Mouse (Mus musculus) brown adipose tissue, adult 24 weeks (tissue): ENCODE results near the gene Tgfbrap1. TPM values are rescaled to one million over a fixed set of nuclear protein-coding genes. Genes with fewer than 3 reads are reported as not detected.
"Not testable (repeated sequence)": the region's sequence is repeated elsewhere in the genome, so short reads cannot be mapped to it uniquely, and the experiment has no call there.

Experiments
- H3K27ac ChIP-seq: fragments of 200-500 bp; replicated peaks from 2 replicates; pipeline ENCODE4 v1.5.1; 2012; ENCODE audit warnings: low read depth, mild to moderate bottlenecking, low read length
- H3K4me1 ChIP-seq: fragments of 200-500 bp; 2 replicates; pipeline ENCODE4 v1.6.1; 2012; ENCODE audit warnings: low read length, mixed read lengths; ENCODE audit not compliant: control insufficient read depth, insufficient read depth, insufficient read length
- H3K4me3 ChIP-seq: fragments of 200-500 bp; 2 replicates; pipeline ENCODE4 v1.5.1; 2012; ENCODE audit warnings: low read depth, mild to moderate bottlenecking, low read length, moderate library complexity; ENCODE audit not compliant: insufficient read depth
- polyA plus RNA-seq: library from polyadenylated mRNA; stranded (reverse); fragments of >200 nt; gene quantifications from 2 replicates; pipeline ENCODE4 v1.2.4, GENCODE M21; 2012; ENCODE audit not compliant: missing spikeins, insufficient read depth, insufficient read length

Tgfbrap1 gene
- polyA plus RNA-seq, 1 experiment = 13.0 TPM

DNA sequence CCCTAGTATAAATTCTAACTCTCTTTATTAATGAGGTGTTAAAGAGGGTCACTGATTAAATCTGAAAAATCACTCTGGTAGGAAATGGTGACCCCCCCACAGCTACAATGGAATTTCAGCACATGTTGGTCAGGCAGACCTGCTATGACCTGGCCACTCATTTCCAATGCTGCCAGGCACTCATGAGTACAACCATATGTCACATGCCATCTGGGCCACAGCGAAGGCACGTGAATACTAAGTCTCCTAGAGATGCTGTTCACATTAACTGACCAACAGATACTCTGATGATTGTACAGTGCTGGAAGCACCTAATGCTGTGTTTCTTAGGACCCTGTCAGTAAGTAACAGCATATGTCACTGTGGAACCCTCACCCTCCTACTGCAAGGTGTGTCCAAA is 23.6 kb downstream of the Tgfbrap1 start:
- no peaks in the 10 kb centered on the region; the same call in 1 of the 2 replicates for H3K4me1 ChIP-seq

GRCm38 (mm10) chr1:43072561-43072960 is 25.9 kb downstream of the Tgfbrap1 start:
- H3K27ac ChIP-seq = no peak overlapping the region
- no peaks in the 10 kb centered on the region for H3K4me1 ChIP-seq
- no peak overlapping the region for H3K4me3 ChIP-seq

More for the DNA sequence above, 23.6 kb downstream of the Tgfbrap1 start:
- H3K27ac ChIP-seq = no peak overlapping the region
- no peak overlapping the region for H3K4me3 ChIP-seq

DNA sequence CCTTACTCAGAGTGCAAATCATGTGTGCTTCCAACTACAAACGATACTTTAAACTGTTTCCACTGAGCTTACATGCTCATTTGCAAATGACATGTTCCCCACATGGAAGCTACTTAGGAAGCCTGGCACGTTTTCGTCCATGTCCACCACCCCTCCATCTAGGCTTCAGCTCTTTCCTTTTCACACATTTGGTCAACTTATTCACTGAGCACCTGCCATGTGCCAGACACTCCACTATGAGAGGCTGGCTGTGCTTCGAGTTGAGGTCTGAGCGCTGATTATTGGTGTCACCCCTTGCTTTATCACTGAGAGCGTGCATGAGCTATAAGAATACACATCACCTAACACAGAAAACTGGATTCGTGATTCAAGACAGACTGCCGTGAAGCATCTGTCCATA is 26.4 kb downstream of the Tgfbrap1 start:
- Histone ChIP-seq H3K4me1 (no peaks in the 10 kb centered on the region), H3K27ac (no peak overlapping the region), H3K4me3 (no peak overlapping the region)

GRCm38 (mm10) chr1:43070726-43071125 is 27.7 kb downstream of the Tgfbrap1 start:
- H3K4me1 ChIP-seq = no peaks in the 10 kb centered on the region
- H3K4me3 ChIP-seq = no peak overlapping the region
- H3K27ac ChIP-seq = no peak overlapping the region

DNA sequence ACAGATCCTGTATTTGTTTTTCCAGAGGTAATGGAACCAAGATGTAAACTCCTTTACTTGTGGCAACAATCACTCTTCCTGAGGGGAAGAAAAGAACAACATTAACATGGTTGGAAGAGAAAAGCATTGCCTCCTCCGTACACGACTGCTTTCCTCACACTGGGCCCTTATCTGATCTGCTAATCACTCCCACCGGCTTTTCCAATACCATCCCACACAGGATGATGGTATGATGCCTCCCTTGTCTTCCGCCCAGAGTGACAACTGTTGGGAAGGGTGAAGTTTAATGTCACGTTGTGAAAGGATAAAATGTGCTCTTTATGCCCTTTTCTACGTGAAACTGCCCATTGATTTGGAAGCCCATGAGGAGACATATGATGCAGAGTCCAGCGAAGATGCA is 30.9 kb downstream of the Tgfbrap1 start:
- no peaks in the 10 kb centered on the region for H3K4me1 ChIP-seq
- H3K27ac ChIP-seq = no peak overlapping the region
- no peak overlapping the region for H3K4me3 ChIP-seq

DNA sequence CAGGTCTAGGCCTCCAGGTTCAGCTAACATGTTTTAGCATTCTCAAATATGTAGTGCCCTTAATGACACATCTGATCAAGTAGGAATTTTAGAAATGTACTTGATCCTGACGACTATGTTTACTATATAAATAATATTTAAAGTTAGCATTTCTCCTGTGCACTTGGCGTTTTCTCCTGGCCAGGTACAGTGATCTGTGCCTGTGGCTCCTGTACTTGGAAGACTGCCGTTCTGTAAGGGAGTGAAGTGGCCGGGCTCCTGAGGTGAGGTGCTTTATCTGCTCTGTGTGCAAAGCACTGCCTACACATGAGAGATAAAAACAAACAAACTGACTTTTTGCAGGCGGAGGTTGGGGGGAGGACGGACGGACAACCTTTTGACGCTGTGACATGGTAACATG is 31.9 kb downstream of the Tgfbrap1 start:
- Histone ChIP-seq H3K4me3 (no peak overlapping the region), H3K27ac (no peak overlapping the region), H3K4me1 (no peaks in the 10 kb centered on the region)

- H3K4me3 ChIP-seq = no peak overlapping the region
- no peaks in the 10 kb centered on the region for H3K4me1 ChIP-seq
- no peak overlapping the region for H3K27ac ChIP-seq
Observed at GRCm38 (mm10) chr1:43065615-43066310, 32.7 kb downstream of the Tgfbrap1 start.

DNA sequence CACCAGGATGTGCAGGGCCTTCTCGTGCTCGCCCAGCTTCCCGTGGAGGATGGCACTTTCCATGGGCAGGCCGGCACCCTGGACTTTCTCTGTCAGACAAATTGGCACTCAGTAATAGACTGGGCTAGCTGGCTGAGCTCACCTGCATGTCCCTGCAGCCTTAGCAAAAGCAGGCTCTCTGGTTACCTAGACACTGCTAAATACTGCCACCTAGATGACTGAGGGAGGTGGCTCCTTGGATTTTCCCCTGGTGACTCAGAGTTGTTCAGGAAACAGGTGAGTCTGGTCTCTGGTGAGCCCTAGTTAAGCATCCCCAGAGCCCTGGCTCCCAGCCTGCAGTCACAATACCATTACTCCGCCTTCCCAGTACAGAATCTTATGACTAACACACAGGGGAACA is 46.5 kb downstream of the Tgfbrap1 start:
- no peak overlapping the region for H3K27ac ChIP-seq
- no peak overlapping the region for H3K4me3 ChIP-seq
- H3K4me1 ChIP-seq = no peaks in the 10 kb centered on the region

DNA sequence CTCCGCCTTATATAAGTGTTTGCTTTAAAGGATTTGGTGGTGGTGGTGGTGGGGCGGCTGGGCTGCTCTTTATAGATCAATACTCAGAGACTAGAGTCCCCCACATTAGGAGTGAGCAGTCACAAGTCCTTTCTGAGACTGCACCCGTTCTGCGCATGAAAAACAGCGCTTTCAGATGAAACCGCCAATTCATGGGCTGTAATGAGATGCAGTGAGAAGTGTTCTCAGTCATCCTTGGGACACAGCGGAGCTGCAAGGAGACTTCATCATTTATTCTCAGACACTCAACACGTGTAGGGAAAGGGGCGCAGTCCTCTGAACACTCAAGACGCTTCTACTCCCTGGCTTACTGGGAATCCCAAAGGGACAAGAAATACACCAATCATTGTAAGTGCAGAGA is 50.6 kb downstream of the Tgfbrap1 start:
- Histone ChIP-seq H3K4me1 (no peaks in the 10 kb centered on the region), H3K4me3 (no peak overlapping the region), H3K27ac (no peak overlapping the region)

DNA sequence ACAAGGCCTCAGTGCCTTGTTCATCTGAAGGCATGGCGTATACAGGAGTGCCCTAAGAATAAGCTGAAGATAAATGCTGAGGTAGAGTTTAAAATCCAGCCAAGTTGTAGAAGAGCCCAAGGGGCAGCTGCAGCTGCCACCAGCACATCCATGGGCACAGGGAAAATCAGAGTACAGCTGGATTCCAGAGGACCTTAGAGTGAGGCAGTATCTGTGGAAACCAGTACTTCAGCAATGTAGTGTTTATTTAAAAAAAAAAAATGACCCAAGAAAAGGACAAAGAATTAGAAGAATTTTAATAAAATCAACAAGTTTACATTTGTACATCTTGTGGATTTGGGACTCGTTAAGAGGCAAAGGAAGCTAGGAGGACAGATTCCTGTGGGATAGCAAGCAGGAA is 51.4 kb downstream of the Tgfbrap1 start:
- Histone ChIP-seq H3K27ac (no peak overlapping the region), H3K4me1 (no peaks in the 10 kb centered on the region), H3K4me3 (no peak overlapping the region)

GRCm38 (mm10) chr1:43045204-43045982 is 53.0 kb downstream of the Tgfbrap1 start:
- no peak overlapping the region for H3K4me3 ChIP-seq

GRCm38 (mm10) chr1:43042271-43042670 is 56.2 kb downstream of the Tgfbrap1 start:
- Histone ChIP-seq H3K4me3 (no peak overlapping the region), H3K4me1 (no peaks in the 10 kb centered on the region), H3K27ac (no peak overlapping the region)

More at GRCm38 (mm10) chr1:43045204-43045982, 53.0 kb downstream of the Tgfbrap1 start:
- H3K27ac ChIP-seq = no peak overlapping the region
- H3K4me1 ChIP-seq = no peaks in the 10 kb centered on the region

DNA sequence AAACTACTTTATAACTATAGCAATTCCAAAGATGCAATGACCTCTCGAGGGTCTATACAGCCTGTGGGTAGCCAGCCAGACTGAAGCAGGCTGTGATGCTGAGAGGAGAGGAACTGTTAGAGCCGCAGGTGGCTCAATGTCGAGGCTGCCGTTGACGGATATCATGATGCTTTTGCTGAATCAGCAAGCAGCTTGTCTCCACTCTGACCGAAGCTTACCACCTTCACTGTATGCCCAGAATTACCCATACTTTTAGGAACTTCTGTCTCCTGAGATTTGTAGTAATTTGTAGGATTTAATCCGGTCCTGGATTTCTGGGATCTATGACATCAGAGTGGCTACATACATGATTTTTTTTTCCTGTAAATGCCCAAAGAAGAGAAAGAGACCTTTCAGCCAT is 62.4 kb downstream of the Tgfbrap1 start:
- Histone ChIP-seq H3K4me3 (no peak overlapping the region), H3K27ac (no peak overlapping the region), H3K4me1 (no peaks in the 10 kb centered on the region)

- not testable (repeated sequence) for H3K4me1 ChIP-seq, H3K27ac ChIP-seq, H3K4me3 ChIP-seq
Observed at GRCm38 (mm10) chr1:43015153-43015685, 83.2 kb downstream of the Tgfbrap1 start.

GRCm38 (mm10) chr1:43010461-43010860 is 88.0 kb downstream of the Tgfbrap1 start:
- Histone ChIP-seq H3K27ac (no peak overlapping the region), H3K4me3 (no peak overlapping the region), H3K4me1 (no peaks in the 10 kb centered on the region)

DNA sequence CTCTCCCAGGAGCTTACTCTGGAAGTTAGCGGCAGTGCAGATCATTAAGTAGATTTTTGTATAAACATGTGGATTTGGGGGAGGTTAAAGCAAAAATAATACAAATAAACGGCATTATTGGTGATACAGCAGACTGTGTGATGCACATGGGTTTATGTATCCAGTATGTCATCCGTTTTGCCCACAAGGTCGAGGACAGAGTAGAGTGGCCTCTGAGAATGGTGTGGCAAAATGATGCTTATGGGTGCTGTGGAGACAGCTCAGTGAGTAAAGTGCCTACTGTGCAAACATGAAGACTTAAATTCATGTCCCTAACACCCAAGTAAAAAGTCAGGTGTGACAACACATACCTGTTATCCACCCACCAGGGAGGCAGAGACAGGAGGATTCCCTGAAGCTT is 91.9 kb downstream of the Tgfbrap1 start:
- Histone ChIP-seq H3K27ac (no peak overlapping the region), H3K4me3 (no peak overlapping the region)

More for the DNA sequence above, 91.9 kb downstream of the Tgfbrap1 start:
- H3K4me1 ChIP-seq = no peaks in the 10 kb centered on the region
